Mouse (Mus musculus) left cerebral cortex, adult 8-10 months (tissue): ENCODE data around the gene Krtap5-5. TPM values are rescaled to one million over a fixed set of nuclear protein-coding genes. Genes with fewer than 3 reads are reported as not detected.

Experiments
- total RNA-seq, 4 experiments: library from RNA; stranded (reverse); gene quantifications; 2 replicates each; pipeline ENCODE4 v1.2.4; 2022

Gene Krtap5-5
- total RNA-seq, 4 experiments from 2014 or later: not detected

Other genes starting within 250 kb of the Krtap5-5 start
- 10 to 100 TPM; 32.6 to 34.9 (median 33.7) TPM for gene Mob2, start 168.9 kb downstream of the Krtap5-5 start, total RNA-seq
- 100 to 1,000 TPM; 127 to 151 (median 133) TPM for gene Dusp8, start 134.1 kb downstream of the Krtap5-5 start, total RNA-seq
- not detected for gene Gm45618, start 109.2 kb downstream of the Krtap5-5 start, total RNA-seq
- gene Gm39115, start 93.9 kb downstream of the Krtap5-5 start, total RNA-seq: not detected
- not detected for gene Gm45337, start 85.4 kb downstream of the Krtap5-5 start, total RNA-seq
- gene Gm29735, start 72.9 kb downstream of the Krtap5-5 start, total RNA-seq: not detected
- not detected for gene Gm4553, start 64.2 kb downstream of the Krtap5-5 start, total RNA-seq
- gene Krtap5-2, start 54.0 kb downstream of the Krtap5-5 start, total RNA-seq: not detected
- gene Gm10153, start 39.6 kb downstream of the Krtap5-5 start, total RNA-seq: not detected
- gene Krtap5-3, start 28.6 kb downstream of the Krtap5-5 start, total RNA-seq: not detected
- not detected for gene Gm7579, start 18.1 kb downstream of the Krtap5-5 start, total RNA-seq
- gene Gm40460, start 11.1 kb upstream of the Krtap5-5 start, total RNA-seq: not detected
- gene Gm2431, start 28.4 kb upstream of the Krtap5-5 start, total RNA-seq: not detected
- not detected for gene Gm4559, start 44.4 kb upstream of the Krtap5-5 start, total RNA-seq
- not detected for gene Krtap5-1, start 67.1 kb upstream of the Krtap5-5 start, total RNA-seq
- not detected for gene Krtap5-4, start 73.6 kb upstream of the Krtap5-5 start, total RNA-seq
- gene Ifitm10, start 143.8 kb upstream of the Krtap5-5 start, total RNA-seq: 10 to 100 TPM; 30.9 to 34.5 (median 31.7) TPM
- gene Gm49369, start 152.7 kb upstream of the Krtap5-5 start, total RNA-seq: 10 to 100 TPM in 2 of 4 experiments, 1 to 10 TPM in 1, not detected in 1; 2.2 to 24.0 (median 19.7) TPM
- 1,000 to 10,000 TPM in 1 of 4 experiments, 100 to 1,000 TPM in 3; 328 to 1,203 (median 591) TPM for gene Ctsd, start 158.1 kb upstream of the Krtap5-5 start, total RNA-seq
- not detected for gene Syt8, start 204.9 kb upstream of the Krtap5-5 start, total RNA-seq
- 1 to 10 TPM; 1.9 to 9.6 (median 5.2) TPM for gene Tnni2, start 211.8 kb upstream of the Krtap5-5 start, total RNA-seq
- gene Lsp1, start 230.8 kb upstream of the Krtap5-5 start, total RNA-seq: 10 to 100 TPM; 10.8 to 18.8 (median 13.9) TPM